Mouse (Mus musculus) urinary bladder, postnatal 10 days (tissue): ENCODE data around the gene Prr5.

Experiments
- DNase-seq: peaks from one replicate; pipeline ENCODE4 v3.0.0; 2022; ENCODE audit warnings: low spot score

Gene Prr5

GRCm38 (mm10) chr15:84657384-84658064, 11.9 kb upstream of the Prr5 start:
- no peak for DNase-seq

GRCm38 (mm10) chr15:84658655-84659054, 10.8 kb upstream of the Prr5 start:
- DNase-seq: no peak

- no peak for DNase-seq
These were observed 9.6 kb upstream of the Prr5 start for GRCm38 (mm10) chr15:84659856-84660255.

GRCm38 (mm10) chr15:84661274-84661673, 8.1 kb upstream of the Prr5 start:
- DNase-seq: no peak

GRCm38 (mm10) chr15:84662952-84663684, 6.3 kb upstream of the Prr5 start:
- no peak for DNase-seq

- DNase-seq: no peak
These were observed 5.7 kb upstream of the Prr5 start for GRCm38 (mm10) chr15:84663685-84664060.

- no peak for DNase-seq
These were observed 4.6 kb upstream of the Prr5 start for GRCm38 (mm10) chr15:84664542-84665460.

- no peak for DNase-seq
These were observed 3.8 kb upstream of the Prr5 start for GRCm38 (mm10) chr15:84665662-84666061.

GRCm38 (mm10) chr15:84666065-84666464, 3.4 kb upstream of the Prr5 start:
- DNase-seq: no peak

GRCm38 (mm10) chr15:84667601-84668000, 1.8 kb upstream of the Prr5 start:
- DNase-seq: no peak

GRCm38 (mm10) chr15:84669771-84670656, 594 bp downstream of the Prr5 start:
- no peak for DNase-seq

GRCm38 (mm10) chr15:84670657-84671055, 1.2 kb downstream of the Prr5 start:
- DNase-seq: no peak

- DNase-seq: no peak
These were observed 2.2 kb downstream of the Prr5 start for GRCm38 (mm10) chr15:84671401-84672307.

GRCm38 (mm10) chr15:84672308-84672615, 2.8 kb downstream of the Prr5 start:
- no peak for DNase-seq

GRCm38 (mm10) chr15:84672616-84673015, 3.2 kb downstream of the Prr5 start:
- no peak for DNase-seq

GRCm38 (mm10) chr15:84674329-84675067, 5.1 kb downstream of the Prr5 start:
- no peak for DNase-seq

GRCm38 (mm10) chr15:84675317-84675716, 5.9 kb downstream of the Prr5 start:
- DNase-seq: no peak

- no peak for DNase-seq
These were observed 8.5 kb downstream of the Prr5 start for GRCm38 (mm10) chr15:84677943-84678342.

- DNase-seq: no peak
These were observed 9.7 kb downstream of the Prr5 start for GRCm38 (mm10) chr15:84679090-84679489.

GRCm38 (mm10) chr15:84679794-84680193, 10.4 kb downstream of the Prr5 start:
- DNase-seq: no peak
